Mouse (Mus musculus) thymus, postnatal 0 days (tissue): ENCODE results near the gene Slc31a2. TPM values are rescaled to one million over a fixed set of nuclear protein-coding genes. Genes with fewer than 3 reads are reported as not detected.
A peak's percentile ranks its signal among the peaks of the same experiment; 100 is the strongest.
"Not testable (repeated sequence)": the region's sequence is repeated elsewhere in the genome, so short reads cannot be mapped to it uniquely, and the experiment has no call there.

Experiments
- DNase-seq: peaks from one replicate; pipeline ENCODE4 v3.0.0-alpha.2; 2015; ENCODE audit warnings: low spot score
- polyA plus RNA-seq: library from polyadenylated mRNA; unstranded; fragments of >200 nt; fragmentation: Nextera tagmentation; extraction: Ambion mirVana; gene quantifications from 2 replicates; pipeline ENCODE4 v1.2.1, GENCODE M21; 2015

Slc31a2 gene
- 9.5 and 10.7 TPM in 2 replicates for polyA plus RNA-seq

DNA sequence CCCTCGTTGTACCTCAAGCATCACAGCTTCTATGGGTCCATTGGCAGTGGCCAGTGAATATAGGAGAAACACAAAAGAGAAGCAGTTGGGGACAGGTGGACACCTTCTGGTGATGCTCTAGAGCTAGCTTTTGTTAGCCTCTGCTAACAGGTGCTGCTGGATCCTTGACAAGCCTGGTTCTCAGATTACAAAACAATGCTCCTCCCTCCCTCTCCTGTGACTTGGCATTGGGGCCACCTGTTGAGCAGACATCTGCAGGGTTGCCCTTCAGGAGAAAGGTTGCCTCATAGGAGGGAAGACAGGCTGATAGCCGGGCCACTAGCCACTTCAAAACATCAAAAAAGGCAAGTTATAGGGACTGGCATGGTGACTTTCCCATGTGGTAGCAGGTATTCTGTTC, at the start of gene Slc31a2:
TSS of gene Slc31a2 (plus strand) at position 287 of the 400 bp plus-strand sequence.
- DNase-seq = no peak

DNA sequence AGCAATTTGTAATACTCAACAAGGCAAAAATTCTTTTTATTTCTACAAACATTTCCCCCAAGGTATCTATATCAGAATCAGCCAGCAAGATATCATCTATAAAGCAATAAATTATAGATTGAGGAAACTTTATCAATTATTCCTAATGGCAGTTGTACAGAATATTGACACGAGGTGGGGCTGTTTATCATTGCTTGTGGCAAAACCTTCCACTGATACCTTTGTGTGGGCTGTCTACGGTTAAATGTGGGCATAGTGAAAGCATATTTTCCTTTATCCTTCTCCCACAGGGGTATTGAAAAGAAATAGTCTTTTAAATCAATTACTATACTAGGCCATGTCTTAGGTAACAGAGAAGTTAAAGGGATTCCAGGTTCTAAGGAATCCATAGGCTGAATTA, 48.9 kb upstream of the Slc31a2 start:
- no peak for DNase-seq

DNA sequence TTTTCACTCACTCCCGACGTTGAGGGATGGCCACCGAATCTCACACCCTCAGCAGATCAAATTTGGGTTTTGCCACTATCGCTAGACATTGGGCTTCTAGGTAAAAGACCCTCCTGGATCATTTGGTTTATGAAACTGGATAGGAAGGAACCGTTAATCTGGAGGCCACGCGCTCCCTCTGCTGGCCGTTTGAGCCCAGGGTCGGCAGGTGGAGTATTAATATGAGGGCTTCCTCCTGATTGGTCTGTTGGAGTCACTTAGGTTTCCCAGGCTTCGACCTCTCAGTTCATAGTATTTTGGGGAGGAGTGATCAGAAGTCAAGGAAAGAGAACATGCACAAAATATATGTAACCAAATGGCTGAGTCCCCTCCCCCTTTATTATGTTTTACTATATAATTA, 34.0 kb upstream of the Slc31a2 start:
- DNase-seq = no peak

DNA sequence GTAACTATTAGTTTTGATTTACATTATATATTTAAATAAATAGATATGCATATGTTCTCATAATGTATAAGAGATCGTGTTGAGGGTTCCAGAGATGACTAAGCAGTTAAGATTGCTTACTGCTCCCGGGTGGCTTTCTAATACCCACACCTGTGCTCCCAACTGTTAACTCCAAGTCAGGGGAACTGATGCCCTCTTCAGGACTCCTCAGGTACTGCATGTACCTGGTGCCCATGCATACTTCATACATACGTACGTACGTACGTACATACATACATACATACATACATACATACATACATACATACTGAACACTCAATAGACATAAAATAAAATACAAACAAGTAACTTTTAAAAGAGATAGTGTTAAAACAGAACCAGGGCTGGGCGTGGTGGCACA, 32.9 kb upstream of the Slc31a2 start:
- peak; percentile 6 for DNase-seq

DNA sequence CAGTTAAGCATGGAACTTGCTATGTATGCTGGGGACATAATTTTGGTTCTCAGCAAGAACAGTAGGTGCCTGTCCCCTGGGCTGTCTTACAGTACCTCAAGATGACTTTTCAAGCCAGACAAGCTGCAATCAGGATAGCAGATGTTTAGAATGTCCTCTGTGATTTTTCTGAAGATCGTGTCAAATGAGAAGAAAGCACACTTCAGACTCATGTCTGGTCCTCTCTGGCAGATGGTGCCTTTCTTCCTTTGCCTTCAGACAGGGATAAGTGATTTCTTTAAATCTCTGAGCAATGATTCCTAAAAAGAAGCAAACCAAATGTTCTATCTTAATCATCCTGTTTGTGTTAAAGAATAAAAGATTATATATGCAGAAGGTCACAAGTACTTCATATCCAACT, 32.2 kb upstream of the Slc31a2 start:
- no peak for DNase-seq

DNA sequence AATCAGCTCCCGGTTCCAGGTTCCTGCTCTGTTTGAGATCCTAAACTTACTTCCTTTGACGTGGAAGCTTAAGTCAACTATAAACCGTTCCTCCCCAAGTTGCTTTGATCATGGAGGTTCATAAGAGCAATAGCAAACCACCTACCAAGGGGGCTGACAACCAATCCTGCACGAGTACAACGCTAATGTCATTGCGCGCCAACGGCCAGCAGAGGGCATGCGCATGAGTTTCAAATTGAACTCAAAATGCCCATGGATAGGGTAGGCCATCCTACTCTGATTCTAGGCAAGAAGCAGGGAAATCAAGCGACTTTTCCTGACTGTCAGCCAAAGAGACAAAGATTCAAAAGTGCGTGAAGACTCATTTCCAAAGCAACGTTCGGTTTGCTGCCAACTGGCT, 31.6 kb upstream of the Slc31a2 start, which contains the start of gene Zfp37:
TSS of gene Zfp37 (minus strand) at position 279 of the 400 bp plus-strand sequence.
- no peak for DNase-seq

DNA sequence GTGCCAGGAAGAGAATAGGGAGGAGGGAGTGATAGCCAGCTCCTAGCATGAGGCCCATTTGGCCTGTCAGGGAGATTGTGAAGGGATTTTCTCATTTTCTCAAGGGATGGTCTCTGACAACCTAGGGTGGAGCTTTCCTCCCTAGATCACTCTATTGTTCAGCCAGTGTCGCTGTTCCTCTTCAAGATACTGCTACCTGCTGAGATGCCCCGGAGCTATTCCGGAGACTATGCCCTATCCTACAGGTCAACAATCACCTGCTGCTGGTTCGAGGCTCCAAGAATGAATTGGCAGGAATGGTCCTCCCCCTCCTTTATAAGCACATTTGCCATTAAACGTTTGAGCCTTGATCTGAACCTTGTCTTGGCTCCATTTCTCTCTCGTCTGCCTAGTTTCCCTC, 21.8 kb upstream of the Slc31a2 start:
- no peak for DNase-seq

DNA sequence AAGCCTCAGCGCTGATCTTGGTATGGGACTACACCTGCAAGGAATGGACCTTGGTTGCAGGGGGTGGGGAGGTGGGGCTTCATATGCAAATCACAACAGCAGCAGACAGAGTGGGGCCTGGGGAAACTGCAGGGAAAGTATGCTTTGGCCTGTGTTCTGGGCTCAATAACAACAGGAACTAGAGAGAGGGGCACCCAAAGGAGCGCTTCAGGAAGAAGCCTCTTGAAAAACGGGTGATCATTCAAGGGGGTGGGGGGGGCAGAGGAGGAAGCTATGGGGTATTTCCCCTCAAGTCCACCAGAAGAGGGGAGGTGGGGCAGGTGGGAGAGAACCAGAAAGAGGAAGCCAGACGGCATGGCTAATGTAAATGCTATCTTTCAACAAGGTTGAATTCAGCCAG, 14.0 kb upstream of the Slc31a2 start:
- DNase-seq = no peak

DNA sequence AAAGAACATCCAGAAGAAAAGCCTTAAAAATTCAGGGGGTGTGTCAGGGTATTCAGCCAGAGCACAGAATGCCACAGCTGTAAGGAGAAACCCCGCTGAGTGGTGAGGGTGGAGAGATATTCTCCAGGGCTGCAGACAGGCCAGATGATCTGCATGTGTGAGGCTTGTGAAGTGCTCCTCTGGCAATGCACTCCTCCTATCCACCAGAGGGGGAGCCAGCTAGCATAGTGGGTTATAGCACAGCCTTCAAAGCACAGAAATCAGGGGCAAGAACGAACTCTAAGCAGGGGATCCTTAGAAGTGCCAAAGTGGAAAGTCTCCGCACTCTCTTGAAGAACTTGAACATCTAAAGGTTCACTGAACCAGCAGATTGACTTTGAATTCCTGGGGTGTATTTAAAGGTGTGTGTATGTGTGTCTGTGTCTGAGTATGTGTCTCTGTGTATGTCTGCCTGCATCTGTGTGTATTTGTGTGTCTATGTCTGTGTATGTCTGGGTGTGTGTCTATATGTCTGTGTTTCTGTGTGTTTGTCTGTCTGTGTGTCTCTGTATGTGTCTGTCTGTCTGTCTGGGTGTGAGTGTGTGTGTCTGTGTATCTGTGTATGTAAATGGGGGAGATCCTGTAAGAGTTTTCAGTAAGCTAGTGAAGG, 11.3 kb upstream of the Slc31a2 start:
- DNase-seq = no peak

DNA sequence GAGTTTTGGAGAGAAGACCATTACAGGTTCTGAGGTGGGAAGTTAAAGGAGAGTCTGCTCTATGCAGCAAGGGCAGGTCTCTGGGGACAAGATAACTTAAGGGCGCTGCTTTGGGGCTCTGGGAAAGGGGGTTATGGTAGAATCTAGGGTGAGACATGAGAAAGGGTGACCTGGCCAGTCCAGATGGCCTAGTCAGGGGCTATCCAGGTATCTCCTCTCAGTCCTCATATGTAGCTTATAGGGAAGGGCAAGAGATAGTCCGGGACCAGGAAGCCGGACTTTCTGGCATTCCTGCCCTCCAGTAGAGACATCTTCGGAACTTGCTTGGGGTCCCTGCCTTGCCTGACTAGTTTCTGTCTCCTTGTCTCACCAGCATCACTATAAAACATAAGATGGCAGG, 10.6 kb upstream of the Slc31a2 start:
- no peak for DNase-seq

DNA sequence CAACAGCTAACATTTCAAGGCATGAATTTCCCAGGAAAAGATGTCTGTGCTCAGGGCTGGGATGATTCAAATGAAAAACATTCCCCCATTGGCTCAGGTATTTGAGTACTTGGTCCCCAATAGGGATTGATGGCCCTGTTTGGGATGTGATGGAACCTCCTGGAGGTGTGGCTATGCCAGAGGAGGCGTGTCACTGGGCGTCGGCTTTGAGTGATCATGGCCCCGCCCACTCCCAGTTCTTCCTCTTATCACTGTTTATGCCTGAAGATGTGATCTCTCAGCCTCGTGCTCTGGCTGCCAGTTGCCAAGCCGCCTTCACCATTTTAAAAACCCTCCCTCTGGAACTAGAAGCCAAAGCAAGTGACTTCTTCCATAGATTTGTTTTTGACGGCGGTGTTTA, 7.8 kb upstream of the Slc31a2 start:
- no peak for DNase-seq

DNA sequence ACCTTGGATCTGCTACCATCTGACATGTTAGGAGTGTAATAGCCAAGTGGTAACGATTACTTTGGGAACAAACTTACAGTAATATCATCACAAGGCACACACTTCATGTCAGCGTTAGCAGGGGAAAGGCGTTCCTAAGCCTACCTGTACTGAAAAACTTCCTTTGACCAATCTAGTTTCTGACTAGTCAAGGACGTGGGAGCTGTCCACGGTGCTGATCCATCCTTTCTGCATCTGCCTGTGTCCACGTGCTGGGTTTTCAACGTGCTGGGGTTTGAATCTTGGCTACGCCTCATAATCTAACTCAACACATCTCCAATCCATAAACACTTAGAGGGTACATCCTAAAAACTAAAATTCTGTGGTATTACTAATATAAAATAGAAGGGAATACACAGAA, 5.4 kb upstream of the Slc31a2 start:
- DNase-seq = peak; percentile 17

DNA sequence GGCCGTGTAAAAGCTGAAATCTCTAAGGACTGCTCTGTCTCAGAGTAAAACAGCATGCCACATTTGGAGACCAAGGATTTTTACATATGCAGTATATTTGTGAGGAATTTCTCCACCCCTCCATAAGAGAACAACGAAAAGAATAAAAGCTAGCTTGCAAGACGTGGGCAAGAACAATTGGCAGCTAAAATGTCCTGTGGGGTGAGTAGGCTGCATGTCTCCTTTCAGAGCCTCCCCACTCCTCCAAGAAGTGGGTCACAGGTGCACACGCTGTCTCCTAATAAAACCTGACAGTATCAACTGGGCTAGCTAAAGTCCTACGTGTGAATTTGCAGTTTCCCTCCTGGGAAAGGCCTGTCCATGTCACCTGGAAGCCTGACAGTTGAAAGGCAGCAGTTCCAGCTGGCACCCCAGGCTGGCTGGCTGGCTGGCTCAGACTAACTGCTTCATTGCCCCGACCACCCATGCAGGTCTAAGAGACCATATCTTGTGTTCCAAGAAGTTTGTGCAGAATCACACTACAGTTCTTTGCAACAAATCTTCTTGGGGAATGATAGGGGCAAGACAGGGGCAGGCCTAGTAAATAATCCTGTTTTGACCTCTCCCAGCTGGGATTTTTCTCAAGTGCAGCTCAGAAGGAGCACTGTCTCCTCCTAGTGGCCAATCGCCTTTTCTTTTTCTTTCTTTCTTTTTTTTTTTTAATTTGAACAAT, 927 bp downstream of the Slc31a2 start:
- no peak for DNase-seq

DNA sequence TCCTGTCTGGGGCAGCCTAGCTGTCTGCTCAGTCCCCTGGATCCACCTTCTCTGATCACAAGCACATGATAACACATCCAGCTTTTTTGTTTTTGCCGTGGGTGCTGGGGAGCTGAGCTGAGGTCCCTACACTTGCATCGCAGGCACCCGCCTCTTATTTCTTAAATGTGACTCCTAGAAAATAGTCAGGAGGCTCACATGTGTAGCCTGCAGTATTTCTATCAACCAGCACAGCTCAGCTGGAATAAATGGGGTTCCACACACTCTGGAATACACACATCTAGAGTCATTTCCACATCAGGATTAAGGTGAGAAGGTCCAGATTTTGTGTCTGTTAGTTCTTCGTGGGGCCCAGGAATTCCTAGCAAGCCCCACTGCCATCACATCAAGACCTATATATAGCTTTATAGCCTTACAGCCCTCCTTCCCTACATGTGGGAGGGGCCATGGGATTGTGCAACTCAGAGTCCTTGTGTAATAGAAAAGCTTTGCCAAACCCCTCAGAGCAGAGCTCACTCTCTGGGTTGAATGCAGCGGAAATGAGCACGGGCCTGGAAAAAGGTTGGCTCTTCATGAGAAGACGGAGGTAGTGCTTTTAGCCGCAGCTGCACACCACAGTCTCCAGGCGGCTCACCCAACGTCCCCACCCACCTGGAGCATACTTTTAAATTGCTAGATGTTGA, 2.9 kb downstream of the Slc31a2 start:
- DNase-seq = peak; percentile 15

DNA sequence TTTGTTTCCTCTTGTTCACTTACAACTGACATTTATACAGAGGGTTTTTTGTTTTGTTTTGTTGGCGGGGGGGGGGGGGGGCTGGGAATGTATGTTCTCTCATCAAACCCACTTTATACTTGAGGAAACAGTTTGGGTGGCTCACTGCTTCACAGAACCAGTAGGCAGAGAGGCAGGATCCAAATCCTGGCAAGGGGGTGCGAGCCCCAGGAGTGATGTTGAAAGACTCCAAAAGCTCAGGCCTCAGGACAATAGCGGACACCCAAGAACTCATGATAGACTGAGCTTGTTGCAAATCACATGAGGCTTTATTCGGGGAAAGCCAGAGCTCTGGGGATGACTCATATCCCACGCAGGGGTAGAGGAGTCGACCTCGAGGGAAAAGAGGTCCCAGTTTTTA, 3.7 kb downstream of the Slc31a2 start:
- not testable (repeated sequence) for DNase-seq

DNA sequence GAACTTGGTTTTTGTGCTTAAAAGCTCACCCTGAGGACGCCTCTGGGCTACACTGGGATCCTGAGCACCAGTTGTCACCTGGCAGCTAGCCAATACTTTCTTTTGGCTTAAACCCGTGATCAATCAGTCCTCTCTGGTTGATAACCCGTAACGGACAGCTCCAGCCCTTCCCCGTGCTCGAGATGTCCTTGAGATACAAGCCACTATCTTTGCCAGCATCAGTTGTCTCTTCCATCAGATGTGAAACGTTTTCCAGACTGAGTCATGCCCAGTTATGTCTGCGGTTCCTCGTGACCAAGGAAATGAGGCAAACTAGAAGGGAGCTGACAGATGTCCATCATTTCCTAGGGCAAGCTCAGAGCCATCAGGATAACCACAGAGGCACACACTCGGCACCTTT, 4.7 kb downstream of the Slc31a2 start:
- DNase-seq = no peak

DNA sequence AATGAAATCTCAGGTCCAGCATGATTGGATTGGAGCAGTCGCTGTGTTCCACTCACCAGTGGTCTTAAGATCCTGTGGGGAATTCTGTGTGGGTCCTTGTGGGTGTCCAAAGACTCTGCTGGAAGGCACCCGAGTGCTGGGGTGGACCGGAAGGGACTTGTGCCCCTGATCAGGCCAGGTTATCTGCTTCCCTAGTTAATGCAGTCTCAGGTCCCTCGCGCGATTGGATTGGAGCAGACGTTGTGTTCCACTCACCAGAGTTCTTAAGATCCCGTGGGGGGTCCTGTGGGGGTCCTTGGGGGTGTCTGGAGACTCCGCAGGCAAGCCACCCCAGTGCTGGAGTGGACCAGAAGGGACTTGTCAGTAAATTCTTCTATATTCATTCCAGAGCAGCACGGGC, 10.3 kb downstream of the Slc31a2 start:
- no peak for DNase-seq

DNA sequence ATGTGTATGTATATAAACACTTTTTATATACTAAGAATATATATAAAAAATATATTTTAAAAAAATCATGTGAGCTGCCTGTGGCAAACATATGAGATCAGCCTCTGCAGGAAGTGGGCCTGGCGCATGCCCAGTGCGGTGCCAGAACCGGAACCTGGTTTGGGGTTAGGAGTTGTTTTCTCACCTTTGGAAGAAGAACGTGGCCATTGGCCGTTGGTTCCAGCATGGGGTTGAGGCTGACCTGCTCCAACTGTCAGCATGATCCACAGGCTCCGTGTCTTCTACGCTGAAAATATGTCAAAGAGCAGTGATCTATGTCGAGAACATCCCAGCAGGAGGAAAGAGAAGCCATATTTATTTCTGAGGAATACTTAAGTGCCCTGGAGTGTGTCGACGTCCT, 11.6 kb downstream of the Slc31a2 start:
- DNase-seq = no peak

DNA sequence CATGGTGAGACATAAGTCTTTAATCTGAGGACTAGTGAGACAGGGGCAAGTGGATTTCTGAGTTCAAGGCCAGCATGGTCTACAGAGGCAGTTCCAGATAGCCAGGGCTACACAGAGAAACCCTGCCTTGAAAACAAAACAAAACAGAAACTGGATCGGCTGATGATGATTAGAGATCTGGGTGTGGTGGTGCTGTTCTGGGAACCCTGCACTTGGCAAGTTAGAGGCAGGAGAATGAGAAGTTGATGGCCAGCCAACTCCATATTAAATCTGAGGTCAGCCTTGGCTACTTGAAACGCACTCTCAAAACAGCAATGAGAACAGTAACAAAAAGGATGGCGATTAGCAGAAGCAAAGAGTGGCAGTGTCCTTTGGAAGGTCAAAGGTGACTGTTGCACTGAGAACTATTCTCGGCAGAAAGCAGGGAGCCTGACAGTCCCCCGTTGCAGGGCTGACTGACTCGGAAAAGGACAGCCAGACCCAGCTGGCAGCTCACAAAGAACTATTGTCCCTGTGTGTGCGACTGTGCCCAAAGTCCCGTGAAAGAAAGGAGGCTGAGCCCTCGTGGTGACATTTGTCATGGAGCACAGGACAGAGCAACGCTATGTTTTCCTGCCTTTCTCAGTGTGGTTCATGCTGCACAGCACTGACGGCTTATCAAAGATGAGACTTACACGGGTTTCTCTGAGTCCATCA, 12.6 kb downstream of the Slc31a2 start:
- DNase-seq = no peak

DNA sequence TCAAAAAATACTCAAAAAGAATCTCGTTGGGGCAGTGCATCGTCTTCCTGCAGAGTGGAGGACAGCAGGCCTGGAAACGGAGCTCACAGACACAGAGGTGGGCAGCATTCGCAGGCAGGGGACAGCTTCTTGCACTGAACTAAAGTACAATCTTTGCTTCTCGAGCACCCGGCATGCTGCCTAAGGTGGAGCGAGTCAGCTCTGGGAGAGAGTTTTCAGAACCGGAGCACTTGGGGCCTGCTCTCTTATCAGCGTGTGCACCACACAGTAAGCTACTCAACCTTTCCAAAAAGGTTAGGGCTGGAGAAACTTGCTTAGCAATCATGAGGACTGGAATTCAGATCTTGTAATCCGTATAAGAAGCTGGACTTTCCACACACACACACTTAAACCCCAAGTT, 14.3 kb downstream of the Slc31a2 start:
- no peak for DNase-seq

DNA sequence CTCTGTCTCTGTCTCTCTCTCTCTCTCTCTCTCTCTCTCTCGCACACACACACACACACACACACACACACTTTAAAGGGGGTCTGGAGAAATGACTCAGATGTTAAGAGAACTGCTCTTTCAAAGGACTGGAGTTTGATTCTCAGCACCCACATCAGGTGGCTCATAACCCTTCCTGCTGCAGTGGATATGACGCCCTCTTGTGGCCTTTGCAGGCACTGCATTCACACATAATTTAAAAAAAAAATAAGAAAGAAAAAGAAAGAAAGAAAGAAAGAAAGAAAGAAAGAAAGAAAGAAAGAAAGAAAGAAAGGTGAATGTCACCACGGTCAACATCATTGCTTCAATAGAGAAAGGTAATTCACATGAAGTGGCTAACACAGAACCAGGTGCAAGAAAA, 14.9 kb downstream of the Slc31a2 start:
- DNase-seq = no peak

DNA sequence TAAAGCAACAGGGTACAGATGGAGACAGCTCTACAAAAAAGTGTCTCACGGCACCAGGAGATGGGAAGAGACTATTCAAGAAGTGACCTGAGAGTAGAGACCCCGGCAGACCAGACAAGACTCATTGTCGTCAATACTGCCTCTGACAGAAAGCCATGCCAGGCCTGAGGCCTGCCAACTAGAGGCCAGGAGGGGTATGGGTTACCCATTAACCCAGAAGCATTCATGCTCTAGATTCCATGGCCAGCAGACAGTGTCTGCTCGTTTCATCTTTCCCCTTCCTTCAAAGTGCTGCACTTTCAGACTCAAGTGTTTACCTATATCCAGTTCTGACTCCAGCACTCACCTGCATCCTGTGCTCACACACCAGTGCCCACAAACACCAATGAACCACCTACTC, 15.7 kb downstream of the Slc31a2 start:
- no peak for DNase-seq
